Mouse (Mus musculus): ENCODE measurements at regions not wholly inside any gene's neighbourhood (a gene's known extent, or its start where the extent isn't known, plus 50 kb on each side); places are given as distances from the start of the nearest gene placed in this dataset.

DNA sequence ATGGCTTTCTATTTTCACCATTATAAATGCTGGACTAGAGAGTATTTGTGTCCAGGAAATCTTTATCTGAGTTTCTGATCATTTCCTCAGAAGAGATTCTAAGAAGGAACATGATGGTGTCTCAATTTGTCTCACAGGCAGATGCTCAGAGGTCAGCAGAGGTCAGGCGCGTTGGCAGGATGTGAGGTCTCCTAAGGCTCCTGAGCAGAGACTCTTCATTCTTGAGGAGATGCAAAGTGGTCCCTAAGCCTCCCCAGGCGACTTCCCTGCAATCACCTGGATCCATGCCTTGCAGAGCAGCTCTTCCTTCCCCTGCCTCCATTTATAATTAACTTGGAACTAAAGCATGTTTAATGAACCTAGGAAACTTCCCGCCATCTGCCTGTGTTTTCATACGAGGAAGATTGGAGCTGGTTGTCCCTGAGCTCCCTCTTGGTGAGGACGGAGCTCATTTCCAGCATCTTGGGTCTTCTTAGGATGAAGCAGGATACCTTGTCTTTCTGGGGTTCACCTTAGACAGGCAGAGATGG, 71.8 kb downstream of the Arf2 start:
- CTCF ChIA-PET: no interaction called here

DNA sequence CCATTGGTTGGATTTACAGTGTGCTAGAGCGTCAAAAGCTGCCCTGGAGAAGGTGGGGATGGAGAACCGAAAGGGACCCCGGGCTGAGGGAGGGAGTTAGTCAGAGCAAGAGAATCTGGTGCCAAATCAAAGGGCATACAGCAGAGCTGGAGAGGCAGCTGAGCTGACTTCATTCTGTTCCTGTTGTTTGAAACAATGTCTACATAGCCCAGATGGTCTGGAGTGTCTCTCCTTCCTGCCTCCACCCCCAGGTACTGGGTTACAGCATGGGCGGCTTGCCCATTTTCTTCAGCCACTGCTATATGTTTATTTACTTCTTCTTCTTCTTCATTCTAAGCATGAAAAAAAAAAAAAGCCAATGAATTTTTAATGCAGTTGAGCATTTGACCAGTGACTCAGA, 78.7 kb downstream of the Arf2 start:
- CTCF ChIA-PET: no interaction called here

DNA sequence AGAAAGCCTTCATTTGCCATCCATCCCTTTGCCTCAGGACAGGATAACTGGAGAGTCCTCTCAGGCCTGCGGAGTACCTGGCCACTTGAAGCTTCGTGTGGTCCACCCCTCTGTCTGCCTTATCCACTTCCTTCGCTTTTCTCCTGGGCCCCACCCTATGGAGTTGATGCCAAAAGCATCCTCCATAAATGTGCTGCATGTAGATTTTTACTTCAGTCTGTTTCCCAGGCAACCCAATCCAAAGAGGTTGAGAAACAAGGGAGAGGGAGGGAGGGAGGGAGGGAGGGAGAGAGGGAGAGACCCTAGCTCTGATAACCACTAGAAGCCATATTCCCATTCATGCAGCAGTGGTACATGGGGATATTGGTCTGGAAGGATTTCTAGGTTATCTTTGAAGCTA, 80.7 kb upstream of the Crhr1 start:
- CTCF ChIA-PET: no interaction called here

DNA sequence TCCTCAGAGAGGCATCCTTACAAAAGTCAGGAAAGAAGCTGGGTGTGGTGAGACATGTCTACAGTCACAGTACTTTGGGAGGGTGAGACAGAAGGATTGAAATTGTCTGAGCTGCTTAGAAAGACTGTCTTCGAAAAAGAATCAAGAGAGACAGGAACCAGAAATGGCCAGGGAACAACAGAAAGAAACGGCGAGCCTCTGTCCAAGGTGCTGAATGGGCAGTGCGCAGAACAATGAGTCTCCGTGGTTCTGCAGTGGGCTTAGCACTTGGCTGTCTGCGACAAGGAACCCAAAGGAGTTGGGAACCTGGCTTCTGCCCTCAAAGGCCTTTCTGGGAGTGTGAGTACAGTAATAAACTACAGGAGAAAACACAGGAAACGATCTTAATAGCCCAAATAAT, 79.4 kb upstream of the Crhr1 start:
- CTCF ChIA-PET: no interaction called here

DNA sequence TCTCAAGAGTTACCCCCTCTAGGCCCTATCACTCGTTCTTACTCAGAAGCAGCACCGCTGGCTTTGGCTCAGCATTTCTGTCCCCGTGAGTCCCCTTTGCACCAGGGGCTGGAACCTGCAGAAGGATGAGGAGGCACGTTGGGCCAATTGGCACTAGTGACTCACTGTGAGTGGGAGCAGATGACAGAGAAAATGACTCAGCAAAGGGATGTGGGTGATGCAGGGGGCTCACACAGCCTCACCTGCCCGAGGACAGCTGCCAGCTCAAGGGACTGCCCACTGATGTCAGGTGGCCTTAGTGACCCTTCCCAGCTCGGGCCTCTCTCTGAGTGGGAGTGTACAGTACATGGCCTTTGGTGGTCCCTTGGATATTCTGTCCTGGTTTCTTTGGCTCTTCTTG, 76.7 kb upstream of the Crhr1 start:
- CTCF ChIA-PET: no interaction called here

DNA sequence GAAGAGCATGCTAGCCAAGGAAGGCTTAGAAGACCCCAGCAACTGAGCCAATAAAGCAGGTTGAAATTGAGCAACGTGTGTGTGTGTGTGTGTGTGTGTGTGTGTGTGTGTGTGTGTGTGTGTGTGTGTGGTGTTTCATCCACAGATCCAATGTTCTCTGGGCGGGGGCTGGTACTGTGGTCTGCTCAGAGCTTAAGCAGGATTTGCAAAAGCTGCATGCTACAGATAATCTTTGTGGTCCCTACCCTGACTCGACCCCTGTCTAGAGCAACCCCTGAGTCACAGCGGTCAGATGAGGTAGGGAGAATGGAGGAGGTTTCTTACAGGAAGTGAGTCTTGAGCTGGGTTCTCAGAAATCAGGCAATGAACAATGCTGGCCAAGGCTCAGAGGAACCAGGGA, 75.6 kb upstream of the Crhr1 start:
- CTCF ChIA-PET: interaction anchor here (0.6 kb wide), 1 partner anchor 15 kb away, joined by 6 read pairs; no protein-coding TSS in a partner anchor

DNA sequence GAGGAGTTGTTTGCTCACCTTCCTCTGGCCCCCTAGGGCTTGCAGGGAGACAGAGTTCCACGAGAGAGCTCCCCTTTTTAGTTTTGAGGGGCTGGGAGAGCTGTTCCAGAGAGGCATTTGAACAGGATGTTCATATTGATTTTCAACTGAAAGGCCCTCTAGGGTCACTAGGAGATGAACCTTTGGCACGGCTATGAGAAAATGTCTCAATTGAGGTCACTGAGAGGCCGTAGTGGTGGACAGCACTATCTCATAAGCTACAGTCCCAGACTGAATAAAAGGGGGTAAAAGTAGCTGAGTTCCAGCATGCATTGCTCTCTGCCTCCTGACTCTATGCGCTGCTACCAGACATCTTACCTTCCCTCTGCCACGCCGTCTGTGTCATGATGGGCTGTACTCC, 74.1 kb upstream of the Crhr1 start:
- CTCF ChIA-PET: no interaction called here

DNA sequence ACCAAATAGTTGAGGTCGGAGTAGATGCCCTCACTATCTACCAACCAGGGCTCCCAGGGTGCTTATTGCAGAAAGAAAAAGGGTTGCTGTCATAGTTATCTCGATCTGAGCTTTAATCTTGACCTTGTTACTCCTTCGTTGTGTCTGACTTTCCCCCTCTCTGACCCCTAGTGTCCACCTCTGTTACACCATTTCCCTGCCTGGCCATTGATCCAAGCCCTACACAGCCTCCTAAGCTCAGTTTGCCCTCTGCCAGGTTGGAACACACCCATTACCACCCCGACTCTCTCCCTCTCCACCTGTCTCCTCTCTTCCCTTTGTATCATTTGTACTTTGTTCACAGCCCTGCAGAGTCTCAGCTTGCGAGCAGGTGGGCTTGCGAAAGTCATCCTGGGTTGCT, 73.6 kb upstream of the Crhr1 start:
- CTCF ChIA-PET: no interaction called here

DNA sequence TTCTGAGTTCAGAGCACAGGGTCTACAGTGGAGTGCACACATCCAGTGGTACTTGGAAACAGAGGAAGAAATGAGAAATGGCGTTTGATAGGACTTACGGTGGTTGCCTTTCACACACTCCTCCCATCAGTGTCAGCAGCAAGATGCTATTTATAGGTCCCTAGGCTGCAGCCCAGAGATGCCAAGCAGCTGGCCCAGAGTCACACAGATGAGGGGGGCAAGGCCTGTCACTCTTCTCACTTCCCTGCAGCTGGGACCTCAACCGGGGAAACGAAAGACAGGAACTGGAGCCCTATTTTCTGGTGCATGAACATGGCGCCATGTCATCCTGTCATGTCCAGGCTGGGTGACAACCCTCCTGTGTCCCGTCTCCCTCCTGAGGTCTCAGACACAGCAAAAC, 71.3 kb upstream of the Crhr1 start:
- CTCF ChIA-PET: interaction anchor here (0.6 kb wide), 1 partner anchor 34 kb away, joined by 4 read pairs; no protein-coding TSS in a partner anchor

DNA sequence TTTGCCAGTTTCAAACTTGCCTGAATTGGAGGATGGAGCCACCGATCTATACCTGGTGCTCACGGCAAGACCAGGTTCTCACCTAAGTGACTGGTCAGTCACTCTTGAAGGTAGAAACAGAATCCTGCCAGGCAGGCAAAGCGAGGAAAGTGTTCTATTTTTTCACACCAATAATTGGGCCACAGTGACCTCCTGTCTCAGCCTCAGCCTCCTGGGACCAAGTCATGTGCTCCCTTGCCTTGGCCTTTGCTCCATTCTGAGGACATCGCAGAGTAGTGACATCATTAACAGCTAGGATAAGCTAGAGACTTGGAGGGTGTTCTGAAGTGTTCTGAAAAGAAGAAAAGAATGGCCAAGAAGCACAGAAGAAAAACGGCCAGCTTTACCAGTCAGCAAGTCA, 67.5 kb upstream of the Crhr1 start:
- CTCF ChIA-PET: no interaction called here

DNA sequence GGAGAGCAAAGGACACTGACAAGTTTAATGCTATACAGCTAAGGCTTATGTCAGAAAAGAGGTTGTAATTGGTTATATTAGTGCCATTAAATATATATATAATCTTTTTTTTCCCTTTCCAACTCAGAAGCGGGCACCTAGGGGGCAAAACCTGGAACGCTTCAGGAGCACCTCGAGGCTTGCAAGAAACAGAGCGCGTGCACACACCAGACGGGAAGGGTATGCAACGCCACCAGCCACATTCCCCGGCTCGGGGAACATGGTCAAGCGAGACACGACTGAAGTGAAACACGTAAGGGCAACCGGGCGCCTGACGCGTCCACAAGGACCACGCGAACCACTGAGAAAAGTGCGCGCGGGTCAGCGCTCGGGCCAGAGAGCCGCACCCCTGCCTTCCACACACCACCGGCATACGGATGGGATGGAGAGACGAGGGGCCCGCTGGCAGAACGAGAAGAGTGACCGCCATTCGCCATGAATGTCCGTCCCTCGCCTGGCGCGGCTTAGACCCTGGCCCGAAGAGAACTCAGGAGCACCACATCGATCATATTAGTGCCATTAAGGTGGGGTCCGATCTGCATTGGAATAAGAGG, 60.0 kb upstream of the Crhr1 start:
- CTCF ChIA-PET: interaction anchor here (0.6 kb wide), 1 partner anchor 15 kb away, joined by 6 read pairs; no protein-coding TSS in a partner anchor

DNA sequence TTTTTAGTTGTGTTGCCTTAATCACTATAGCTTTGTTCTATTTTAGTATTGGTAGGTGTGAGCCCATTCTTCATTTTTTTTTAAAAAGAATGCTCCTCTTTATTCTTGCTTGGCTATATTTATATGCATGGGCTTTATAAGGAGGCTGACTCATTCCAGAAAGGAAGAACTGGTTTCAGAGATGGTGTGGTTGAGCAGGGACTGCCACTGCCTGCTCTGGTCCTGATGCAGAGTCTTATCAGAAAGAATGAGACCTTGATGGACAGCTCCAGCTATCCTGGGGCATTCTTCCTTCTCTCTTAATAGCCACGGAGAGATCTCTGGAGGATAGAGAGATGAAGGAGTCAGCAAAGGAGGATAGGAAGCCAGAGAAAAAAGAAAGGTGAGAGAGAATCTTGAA, 57.9 kb upstream of the Crhr1 start:
- CTCF ChIA-PET: no interaction called here

DNA sequence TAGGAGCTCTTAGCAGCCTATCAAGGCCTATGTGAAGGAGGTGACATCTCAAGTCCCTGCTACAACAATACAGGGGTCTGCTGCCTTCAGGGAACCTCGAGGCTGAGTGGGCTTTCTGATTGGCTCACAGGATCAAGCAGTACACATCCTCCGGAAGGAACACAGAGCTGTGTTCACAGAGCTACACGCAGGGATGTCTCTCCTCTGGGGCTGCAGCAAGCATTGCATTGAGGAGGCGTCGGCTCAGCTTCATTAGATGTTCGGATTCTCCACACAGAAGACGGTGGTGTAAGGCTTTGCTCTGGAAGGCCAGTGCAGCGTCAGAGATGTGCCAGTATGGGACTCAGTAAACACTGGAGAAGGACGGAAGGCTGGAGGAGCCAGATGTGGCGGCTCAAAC, 57.3 kb upstream of the Crhr1 start:
- CTCF ChIA-PET: no interaction called here

DNA sequence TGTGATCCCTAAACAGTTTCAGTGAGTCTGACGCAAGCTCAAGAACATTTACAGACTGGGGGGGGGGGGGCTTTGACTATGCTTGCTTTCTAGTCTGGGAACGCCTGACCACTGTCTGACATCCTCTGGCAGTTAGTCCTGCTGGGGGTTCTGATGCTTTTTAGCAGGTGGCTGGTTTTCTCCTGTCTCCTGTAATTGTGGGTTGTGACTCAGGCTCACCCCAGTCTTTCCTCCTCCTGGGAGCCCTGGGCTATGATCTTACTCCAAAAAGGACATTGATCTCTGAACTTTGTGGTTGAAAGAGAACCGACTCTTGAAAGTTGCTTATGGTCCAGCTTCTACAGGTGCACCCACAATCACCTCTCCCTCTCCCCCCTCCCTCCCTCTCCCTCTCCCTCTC, 50.6 kb upstream of the Crhr1 start:
- CTCF ChIA-PET: no interaction called here
